Mouse (Mus musculus) thymus, adult 2 months (tissue): ENCODE results near the gene Hgd.

Source experiments
- CTCF ChIP-seq: fragments of 200-500 bp; IDR thresholded peaks from 2 replicates; pipeline ENCODE4 v1.5.1; 2012; ENCODE audit warnings: mild to moderate bottlenecking, control low read depth, low read length, moderate library complexity, borderline replicate concordance; ENCODE audit not compliant: control insufficient read depth, poor library complexity, insufficient read depth; ENCODE audit errors: extremely low read depth
- POLR2A ChIP-seq: fragments of 200-500 bp; IDR thresholded peaks from 2 replicates; pipeline ENCODE4 v1.6.1; 2012; ENCODE audit warnings: mild to moderate bottlenecking, low read length, control low read depth, moderate library complexity; ENCODE audit not compliant: control insufficient read depth, poor library complexity, insufficient read depth; ENCODE audit errors: extremely low read depth

GRCm38 (mm10) chr16:37591551-37591950 lies 11.6 kb downstream of the Hgd start:
- TF ChIP-seq POLR2A (no peak), CTCF (no peak)
